Mouse (Mus musculus): ENCODE measurements at regions not wholly inside any gene's neighbourhood (a gene's known extent, or its start where the extent isn't known, plus 50 kb on each side); places are given as distances from the start of the nearest gene placed in this dataset.
A peak's percentile ranks its signal among the peaks of the same experiment; 100 is the strongest.

DNA sequence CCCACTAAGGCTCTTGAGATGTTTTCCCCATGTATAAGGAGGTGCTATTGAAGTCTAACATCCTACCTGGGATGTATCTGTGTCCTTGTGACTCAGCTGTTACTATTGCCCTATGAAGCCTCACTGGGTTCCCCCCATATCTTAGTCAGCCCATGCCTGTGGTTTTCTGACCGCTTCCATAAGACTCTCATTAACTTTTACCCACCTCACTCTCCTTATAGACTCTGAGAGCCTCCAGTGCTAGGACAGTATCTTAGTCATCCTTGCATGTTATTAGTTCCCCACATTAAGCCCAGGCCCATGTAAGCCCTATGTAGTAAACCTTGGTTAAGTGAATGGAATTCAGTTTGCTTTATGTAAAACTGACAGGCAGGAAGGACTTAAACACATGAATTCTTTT lies 337.5 kb upstream of the Trib2 start:
- WGBS: 95% methylated on average over 1 of the region's 1 CpGs
- Histone ChIP-seq H3K27me3 (replicated peaks; ENCODE audit: control insufficient read depth, insufficient read depth, low read length) (no peaks in the 10 kb centered on the region), H3K27ac (ENCODE audit: insufficient read depth, low read depth, low read length) (no peak overlapping the region), H3K36me3 (ENCODE audit: control insufficient read depth, insufficient read depth, low read length) (no peaks in the 10 kb centered on the region), H3K4me1 (ENCODE audit: control insufficient read depth, insufficient read depth, low read length) (no peaks in the 10 kb centered on the region), H3K4me3 (ENCODE audit: insufficient read depth, low read depth, low read length) (no peak overlapping the region)
- DNase-seq: no peak
- TF ChIP-seq POLR2A (IDR thresholded peaks at IDR 0.05; ENCODE audit: low read depth, low read length): no peak
- TF ChIP-seq CTCF (conservative IDR thresholded peaks at IDR 0.05; ENCODE audit: insufficient read depth, insufficient read length, low read depth, low read length): no peak

DNA sequence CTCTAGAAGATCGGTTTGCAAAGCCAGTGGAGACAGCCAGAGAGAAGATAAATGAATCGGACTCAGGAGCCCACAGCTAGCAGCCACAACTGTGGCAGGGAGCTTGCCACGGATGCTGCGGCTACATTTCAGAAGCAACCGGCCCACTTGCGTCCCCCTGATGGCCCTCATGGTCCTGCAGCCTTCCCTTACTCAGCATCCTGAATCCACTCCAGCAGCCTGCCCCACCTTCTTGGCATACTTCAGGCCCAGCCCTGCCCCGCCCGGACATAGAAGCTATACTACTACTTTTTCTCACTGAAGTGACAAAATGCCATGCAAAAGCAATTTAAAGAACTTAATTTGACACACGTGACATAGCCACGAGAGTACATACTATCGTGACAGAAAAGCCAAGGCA lies 335.4 kb upstream of the Trib2 start:
- no peak for TF ChIP-seq CTCF (conservative IDR thresholded peaks at IDR 0.05; ENCODE audit: insufficient read depth, insufficient read length, low read depth, low read length)
- TF ChIP-seq POLR2A (IDR thresholded peaks at IDR 0.05; ENCODE audit: low read depth, low read length): no peak
- no peaks in the 10 kb centered on the region for H3K4me1 ChIP-seq (ENCODE audit: control insufficient read depth, insufficient read depth, low read length)
- H3K27me3 ChIP-seq (replicated peaks; ENCODE audit: control insufficient read depth, insufficient read depth, low read length): no peaks in the 10 kb centered on the region
- no peaks in the 10 kb centered on the region for H3K36me3 ChIP-seq (ENCODE audit: control insufficient read depth, insufficient read depth, low read length)
- WGBS: 85% methylated on average over 11 of the region's 11 CpGs
- DNase-seq: no peak
- H3K4me3 ChIP-seq (ENCODE audit: insufficient read depth, low read depth, low read length): no peak overlapping the region
- no peak overlapping the region for H3K27ac ChIP-seq (ENCODE audit: insufficient read depth, low read depth, low read length)

DNA sequence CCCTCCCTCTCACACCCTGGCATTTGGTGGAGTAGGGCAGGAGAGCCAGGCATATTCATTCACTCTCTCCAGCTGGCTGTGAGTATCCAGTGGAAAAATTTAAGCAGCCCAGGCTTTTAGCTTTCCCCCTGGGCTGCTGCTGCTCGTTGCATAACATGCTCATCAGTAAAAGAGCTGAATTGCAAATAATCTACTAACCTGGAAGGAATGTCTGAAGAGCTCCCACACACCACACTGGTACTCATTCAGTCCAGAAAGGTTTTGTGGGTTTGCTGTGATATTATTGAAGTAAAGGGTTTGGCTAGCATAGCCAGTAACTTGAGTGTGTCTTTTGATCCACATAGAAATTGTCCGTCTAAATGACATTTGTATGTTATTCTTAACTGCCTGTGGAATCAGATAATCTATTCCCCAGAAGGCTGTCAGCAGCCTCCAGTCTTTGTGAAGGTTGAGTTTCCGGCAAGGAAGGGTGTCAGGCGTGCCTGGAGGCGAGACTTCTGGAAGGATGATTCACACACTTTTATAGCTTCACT lies 334.5 kb upstream of the Trib2 start:
- Histone ChIP-seq H3K4me3 (ENCODE audit: insufficient read depth, low read depth, low read length) (no peak overlapping the region), H3K27ac (ENCODE audit: insufficient read depth, low read depth, low read length) (no peak overlapping the region), H3K27me3 (replicated peaks; ENCODE audit: control insufficient read depth, insufficient read depth, low read length) (no peaks in the 10 kb centered on the region), H3K4me1 (ENCODE audit: control insufficient read depth, insufficient read depth, low read length) (no peaks in the 10 kb centered on the region), H3K36me3 (ENCODE audit: control insufficient read depth, insufficient read depth, low read length) (no peaks in the 10 kb centered on the region)
- 43% methylated on average over 5 of the region's 5 CpGs for WGBS
- TF ChIP-seq POLR2A (IDR thresholded peaks at IDR 0.05; ENCODE audit: low read depth, low read length) (no peak), CTCF (conservative IDR thresholded peaks at IDR 0.05; ENCODE audit: insufficient read depth, insufficient read length, low read depth, low read length) (no peak)
- peak; percentile 37 for DNase-seq

DNA sequence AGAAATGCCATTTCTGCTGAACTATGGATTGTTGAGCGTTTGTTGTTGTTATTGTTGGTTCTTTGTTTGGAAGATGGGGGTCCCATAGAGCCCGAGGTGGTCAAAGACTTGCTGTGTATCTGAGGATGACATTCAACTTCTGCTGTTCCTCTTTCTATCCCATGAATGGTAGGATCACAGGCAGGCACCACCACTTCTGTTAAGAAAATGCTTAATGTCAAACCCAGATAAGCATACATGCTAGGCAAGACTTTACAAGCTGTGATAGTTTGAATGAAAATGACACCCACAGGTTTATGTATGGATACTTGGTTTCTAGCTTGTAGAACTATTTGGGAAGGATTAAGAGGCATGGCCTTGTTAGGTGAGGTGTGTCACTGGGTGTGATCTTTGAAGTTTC lies 330.2 kb upstream of the Trib2 start:
- no peak for TF ChIP-seq POLR2A (IDR thresholded peaks at IDR 0.05; ENCODE audit: low read depth, low read length)
- TF ChIP-seq CTCF (conservative IDR thresholded peaks at IDR 0.05; ENCODE audit: insufficient read depth, insufficient read length, low read depth, low read length): no peak
- Histone ChIP-seq H3K4me3 (ENCODE audit: insufficient read depth, low read depth, low read length) (no peak overlapping the region), H3K27me3 (replicated peaks; ENCODE audit: control insufficient read depth, insufficient read depth, low read length) (no peaks in the 10 kb centered on the region), H3K36me3 (ENCODE audit: control insufficient read depth, insufficient read depth, low read length) (no peaks in the 10 kb centered on the region), H3K4me1 (ENCODE audit: control insufficient read depth, insufficient read depth, low read length) (no peaks in the 10 kb centered on the region), H3K27ac (ENCODE audit: insufficient read depth, low read depth, low read length) (no peak overlapping the region)
- 78% methylated on average over 2 of the region's 2 CpGs for WGBS
- DNase-seq: no peak

DNA sequence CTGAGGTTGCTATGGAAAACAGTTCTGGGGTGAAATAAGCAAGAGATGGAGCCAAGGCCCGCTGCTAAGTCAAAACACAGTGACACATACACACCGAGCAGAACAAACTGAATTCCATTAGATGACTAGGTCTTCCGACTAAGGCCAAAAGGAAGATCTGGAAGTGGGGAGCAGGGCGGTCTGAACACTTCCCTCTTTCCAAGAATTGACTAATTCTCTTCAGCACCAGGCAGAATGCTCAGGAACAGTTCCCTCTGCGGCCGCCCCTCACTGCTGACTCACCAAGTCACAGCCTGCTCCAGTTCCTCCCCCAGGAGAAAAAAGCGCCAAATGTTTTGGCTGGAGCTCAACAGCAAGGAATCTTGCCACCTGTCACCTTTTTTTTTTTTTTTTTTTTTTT lies 328.9 kb upstream of the Trib2 start:
- TF ChIP-seq POLR2A (IDR thresholded peaks at IDR 0.05; ENCODE audit: low read depth, low read length) (no peak), CTCF (conservative IDR thresholded peaks at IDR 0.05; ENCODE audit: insufficient read depth, insufficient read length, low read depth, low read length) (no peak)
- no peaks in the 10 kb centered on the region for H3K27me3 ChIP-seq (replicated peaks; ENCODE audit: control insufficient read depth, insufficient read depth, low read length)
- DNase-seq: no peak
- H3K4me3 ChIP-seq (ENCODE audit: insufficient read depth, low read depth, low read length): no peak overlapping the region
- no peak overlapping the region for H3K27ac ChIP-seq (ENCODE audit: insufficient read depth, low read depth, low read length)
- H3K36me3 ChIP-seq (ENCODE audit: control insufficient read depth, insufficient read depth, low read length): no peaks in the 10 kb centered on the region
- WGBS: 89% methylated on average over 7 of the region's 7 CpGs
- H3K4me1 ChIP-seq (ENCODE audit: control insufficient read depth, insufficient read depth, low read length): no peaks in the 10 kb centered on the region

DNA sequence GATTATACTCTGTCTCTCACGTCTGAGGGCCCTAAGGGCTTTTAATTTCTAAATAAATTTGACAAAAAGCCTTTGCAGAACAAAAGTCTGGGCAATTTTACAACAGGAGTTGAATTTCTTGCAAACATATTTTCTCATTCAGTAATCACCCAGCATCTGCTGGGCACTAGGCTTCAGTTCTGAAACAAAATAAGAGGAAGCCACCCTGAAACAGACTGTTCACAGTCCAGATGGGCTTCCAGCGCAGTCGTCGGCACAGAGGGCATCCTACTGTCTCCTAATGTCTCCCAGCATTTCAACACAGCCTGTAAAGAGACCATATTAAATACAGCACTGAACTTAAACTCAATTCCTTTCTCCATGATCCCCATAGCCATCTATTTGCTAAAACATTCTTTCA lies 324.5 kb upstream of the Trib2 start:
- H3K4me1 ChIP-seq (ENCODE audit: control insufficient read depth, insufficient read depth, low read length): no peaks in the 10 kb centered on the region
- no peak for TF ChIP-seq POLR2A (IDR thresholded peaks at IDR 0.05; ENCODE audit: low read depth, low read length)
- TF ChIP-seq CTCF (conservative IDR thresholded peaks at IDR 0.05; ENCODE audit: insufficient read depth, insufficient read length, low read depth, low read length): no peak
- no peaks in the 10 kb centered on the region for H3K36me3 ChIP-seq (ENCODE audit: control insufficient read depth, insufficient read depth, low read length)
- H3K27me3 ChIP-seq (replicated peaks; ENCODE audit: control insufficient read depth, insufficient read depth, low read length): no peaks in the 10 kb centered on the region
- WGBS: 84% methylated on average over 4 of the region's 4 CpGs
- no peak overlapping the region for H3K27ac ChIP-seq (ENCODE audit: insufficient read depth, low read depth, low read length)
- H3K4me3 ChIP-seq (ENCODE audit: insufficient read depth, low read depth, low read length): no peak overlapping the region
- DNase-seq: no peak

DNA sequence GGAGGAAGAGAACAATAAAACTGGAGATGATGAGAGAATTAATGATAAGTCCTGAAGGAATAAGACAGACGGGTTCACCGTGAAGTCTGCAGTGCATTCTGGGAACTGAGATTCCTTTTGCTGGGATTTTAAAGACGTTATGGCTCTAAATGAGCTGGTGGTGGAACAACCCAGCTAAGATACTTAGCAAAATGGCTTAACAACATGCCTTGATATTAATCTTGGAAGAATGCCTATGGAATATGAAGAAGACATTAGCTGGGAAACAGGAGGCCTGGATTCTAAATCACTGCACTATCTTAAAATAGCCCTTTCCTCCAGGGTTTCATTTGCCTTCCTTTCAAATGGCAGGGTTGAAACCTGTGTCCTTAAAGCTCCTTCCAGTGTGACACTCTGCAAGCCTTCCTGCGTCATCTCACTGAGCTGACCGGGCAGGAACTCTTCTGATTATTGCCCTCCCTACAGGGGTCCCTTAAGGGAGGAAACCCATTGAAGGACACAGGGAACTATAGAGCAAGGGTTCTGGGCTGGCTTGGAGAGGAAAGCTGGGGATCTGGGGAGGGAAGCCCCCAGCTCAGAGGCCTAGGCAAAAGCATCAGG lies 323.9 kb upstream of the Trib2 start:
- 72% methylated on average over 5 of the region's 5 CpGs for WGBS
- H3K4me1 ChIP-seq (ENCODE audit: control insufficient read depth, insufficient read depth, low read length): no peaks in the 10 kb centered on the region
- no peaks in the 10 kb centered on the region for H3K27me3 ChIP-seq (replicated peaks; ENCODE audit: control insufficient read depth, insufficient read depth, low read length)
- H3K27ac ChIP-seq (ENCODE audit: insufficient read depth, low read depth, low read length): no peak overlapping the region
- H3K36me3 ChIP-seq (ENCODE audit: control insufficient read depth, insufficient read depth, low read length): no peaks in the 10 kb centered on the region
- DNase-seq: no peak
- TF ChIP-seq POLR2A (IDR thresholded peaks at IDR 0.05; ENCODE audit: low read depth, low read length) (no peak), CTCF (conservative IDR thresholded peaks at IDR 0.05; ENCODE audit: insufficient read depth, insufficient read length, low read depth, low read length) (no peak)
- no peak overlapping the region for H3K4me3 ChIP-seq (ENCODE audit: insufficient read depth, low read depth, low read length)

All from kidney, adult 2 months (tissue).